Comparison of ENCODE assay signal across 9 mouse cellular contexts in the genomic region with DNA sequence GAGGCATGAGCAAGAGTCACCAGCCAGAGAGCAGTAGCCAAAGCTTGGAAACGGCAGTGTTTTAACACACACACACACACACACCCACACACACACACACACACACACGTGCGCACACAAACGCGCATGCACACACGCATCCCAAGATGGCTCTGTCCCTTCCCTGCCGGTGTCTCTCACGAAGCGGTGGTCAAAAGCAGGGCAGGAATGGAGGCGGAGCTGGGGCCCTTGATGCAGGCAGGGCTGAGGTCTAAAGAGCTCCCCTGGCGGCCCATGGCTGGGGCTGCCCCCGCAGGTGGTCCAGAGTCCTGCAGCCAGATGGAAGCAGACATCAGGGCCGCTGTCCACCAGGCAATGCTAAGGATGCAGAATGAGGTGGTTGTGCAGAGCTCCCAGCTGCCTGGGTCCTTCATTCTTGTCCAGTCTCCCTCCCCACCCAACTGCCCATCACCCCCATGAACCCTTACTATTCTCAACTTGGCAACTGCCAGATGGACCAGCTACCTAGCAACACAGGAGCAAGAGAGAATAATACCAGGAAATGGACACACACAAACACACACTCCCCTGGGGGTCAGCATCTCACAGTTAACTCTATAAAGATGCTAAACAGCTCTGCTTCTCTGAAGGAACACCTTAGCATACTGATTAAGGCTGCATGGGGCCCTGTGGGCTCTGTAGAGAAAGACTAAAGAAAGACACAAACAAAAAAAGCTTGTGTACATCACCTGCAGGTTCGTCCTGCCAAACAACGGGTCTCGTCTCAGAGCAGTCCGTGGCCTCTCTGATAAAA. TPM values are rescaled to one million over a fixed set of nuclear protein-coding genes. Genes with fewer than 3 reads are reported as not detected.
DNase-seq lines count a peak whose midpoint lies in the region; ATAC-seq and TF ChIP-seq lines count a peak whose summit lies in the region.
"Had no signal": no experiment of that assay in that cellular context is flagged by ENCODE, and none has a peak within 500 bp of the region (broad histone marks: within the 10 kb centered on the region; RNA-seq: fewer than 3 reads in every experiment).

A gene (minus strand): TSS at position 209 of the 793 bp plus-strand sequence.

- no peak for ATAC-seq in cerebellum, adult (ENCODE audit: insufficient number of reproducible peaks, low FRiP score, low TSS enrichment)
- ATAC-seq in neural tube, embryonic 11.5 days (ENCODE audit: insufficient read depth, low FRiP score, low TSS enrichment), result peak; percentile 83

- H3K27me3 ChIP-seq in cerebellum, adult 2 months (ENCODE audit: control insufficient read depth, insufficient read depth, low read length), result peaks cover 1% of the 10 kb centered on the region
- no peaks in the 10 kb centered on the region for H3K27me3 ChIP-seq in neural tube, embryonic 11.5 days (ENCODE audit: control insufficient read depth, insufficient read depth, low read length)

- peak; percentile 9 to 27 for DNase-seq in cerebellum, adult 2 months
- peak; percentile 88 for DNase-seq in MN1 (ENCODE audit: low spot score)
- peak; percentile 50 to 75 for DNase-seq in frontal cortex, adult 2 months (ENCODE audit: extremely low spot score in 1 of 2, low spot score in 1 of 2)
- peak; percentile 61 to 67 for DNase-seq in left cerebral cortex, adult 18-20 months (ENCODE audit: low spot score in 2 of 2)
- DNase-seq in neural tube, embryonic 11.5 days (ENCODE audit: low spot score), result peak; percentile 81
- DNase-seq in gastrocnemius, postnatal 4 days (ENCODE audit: low spot score in 2 of 2), result no peak
- DNase-seq in urinary bladder, adult 18-20 months (ENCODE audit: low spot score in 2 of 2), result no peak

- no peak for TF ChIP-seq CTCF in cerebellum, adult 2 months (IDR thresholded peaks at IDR 0.05; ENCODE audit: borderline replicate concordance, insufficient read depth, low read depth, low read length)

- peak within 1 kb of the TSS; percentile 85 for H3K4me2 ChIP-seq in neural tube, embryonic 11.5 days (ENCODE audit: low read depth)

- 10% methylated on average over 16 of the region's 17 CpGs for WGBS in cerebellum, adult 2 months
- 10% methylated on average over 14 of the region's 17 CpGs for WGBS in neural tube, embryonic 11.5 days

- H3K4me3 ChIP-seq in cerebellum, adult 2 months (replicated peaks; ENCODE audit: insufficient read depth, low read depth, low read length), result peak within 1 kb of the TSS; percentile 34
- H3K4me3 ChIP-seq in neural tube, embryonic 11.5 days (ENCODE audit: low read depth, low read length), result peak within 1 kb of the TSS; percentile 49

- no peak for TF ChIP-seq POLR2A in cerebellum, adult 2 months (IDR thresholded peaks at IDR 0.05; ENCODE audit: borderline replicate concordance, insufficient read depth, low read length)

- H3K4me1 ChIP-seq in cerebellum, adult 2 months (ENCODE audit: control insufficient read depth, insufficient read depth, low read length), result no peaks in the 10 kb centered on the region
- H3K4me1 ChIP-seq in neural tube, embryonic 11.5 days (ENCODE audit: control insufficient read depth, insufficient read depth, low read length), result 0 out of 2 replicates have a peak, but pooled peaks cover 8% of the 10 kb centered on the region

- peak within 1 kb of the TSS; percentile 69 for H3K9ac ChIP-seq in neural tube, embryonic 11.5 days (ENCODE audit: low read length)

- H3K9me3 ChIP-seq in neural tube, embryonic 11.5 days (ENCODE audit: control insufficient read depth, low read length), result no peaks in the 10 kb centered on the region

- H3K27ac ChIP-seq in cerebellum, adult 2 months (ENCODE audit: insufficient read depth, low read length), result peak within 1 kb of the TSS; percentile 7; the same call in 1 of the 2 replicates
- 0 out of 2 replicates have a peak within 1 kb of the TSS, but pooled peaks have one; percentile 39 for H3K27ac ChIP-seq in neural tube, embryonic 11.5 days (ENCODE audit: low read depth, low read length)

- no peaks in the 10 kb centered on the region for H3K36me3 ChIP-seq in neural tube, embryonic 11.5 days (ENCODE audit: control insufficient read depth, insufficient read depth, low read length)

RNA-seq across cellular contexts. Expression of the gene that starts here (rescaled TPM):
- polyA plus RNA-seq in cerebellum, adult 2 months (2012; rRNA removed), result 12.5 and 16.1 TPM in 2 replicates
- polyA plus RNA-seq in frontal cortex, adult 2 months (2012; rRNA removed), result 100 and 102 TPM in 2 replicates
- total RNA-seq in left cerebral cortex, adult 18-20 months (2021), result 100 to 1,000 TPM; 124 to 128 TPM
- polyA plus RNA-seq in neural tube, embryonic 11.5 days (2014; fragmentation: Nextera tagmentation; extraction: Ambion mirVana), result 2.9 TPM in 2 replicates
- under 1 TPM; 0.20 to 0.21 TPM for total RNA-seq in gastrocnemius, postnatal 4 days (2021)
- total RNA-seq: hematopoietic stem cell, adult 5-6 weeks had no signal

Comparison
In these comparisons a context has a peak if more than half of its experiments do, and no peak if none do; other contexts are left out.
1. RNA of the gene that starts here (total RNA-seq): 124 to 128 TPM in left cerebral cortex, adult 18-20 months; 0.20 to 0.21 TPM in gastrocnemius, postnatal 4 days; every median in the first group is over 100 times any median in the second.
2. DNase-seq: peak in cerebellum, adult 2 months (2 of 2), MN1 (single experiment), frontal cortex, adult 2 months (2 of 2), left cerebral cortex, adult 18-20 months (2 of 2) and neural tube, embryonic 11.5 days (single experiment); none in gastrocnemius, postnatal 4 days (0 of 2) and urinary bladder, adult 18-20 months (0 of 2).